Comparison of ENCODE assay signal across 27 mouse cellular contexts in genomic region chr11:94336551-94336950, GRCm38 (mm10). TPM values are rescaled to one million over a fixed set of nuclear protein-coding genes. Genes with fewer than 3 reads are reported as not detected.
DNase-seq lines count a peak whose midpoint lies in the region; ATAC-seq and TF ChIP-seq lines count a peak whose summit lies in the region.
"Had no signal": no experiment of that assay in that cellular context is flagged by ENCODE, and none has a peak within 500 bp of the region (broad histone marks: within the 10 kb centered on the region; RNA-seq: fewer than 3 reads in every experiment).

No protein-coding gene starts in this region.

- CTCF ChIA-PET in Patski (lab: Charles Lee): interaction anchor here (1.1 to 2.0 kb wide), 3 partner anchors 66 to 150 kb away, joined by 3 to 9 read pairs (median 8); partner anchors contain the start of gene Spata20

- no peaks in the 10 kb centered on the region for H3K27me3 ChIP-seq in lung, postnatal 0 days (replicated peaks; ENCODE audit: insufficient read depth, low read length)
- H3K27me3 ChIP-seq in Patski: no peaks in the 10 kb centered on the region
- H3K27me3 ChIP-seq: embryonic facial prominence, embryonic 13.5 days; embryonic facial prominence, embryonic 15.5 days; forebrain, embryonic 13.5 days; forebrain, embryonic 15.5 days had no signal

- no peak for ATAC-seq in lung, postnatal 0 days
- ATAC-seq in Patski: no peak
- ATAC-seq: forebrain, embryonic 13.5 days; forebrain, embryonic 15.5 days; forebrain, postnatal 0 days had no signal

- TF ChIP-seq CTCF in lung, postnatal 0 days (IDR thresholded peaks at IDR 0.05): peak; percentile 7; the same call in 1 of the 2 replicates
- peak; percentile 47 for TF ChIP-seq CTCF in Patski (IDR thresholded peaks at IDR 0.05)

- no peak for TF ChIP-seq EP300 in lung, postnatal 0 days (IDR thresholded peaks at IDR 0.05)

- POLR2A ChIA-PET in Patski (lab: Charles Lee): interaction anchor here (0.6 kb wide), 1 partner anchor 137 kb away, joined by 3 read pairs; no protein-coding TSS in a partner anchor

- H3K4me1 ChIP-seq in lung, postnatal 0 days (ENCODE audit: insufficient read depth, low read depth, low read length): no peaks in the 10 kb centered on the region
- H3K4me1 ChIP-seq: embryonic facial prominence, embryonic 15.5 days had no signal

- H3K4me2 ChIP-seq in lung, postnatal 0 days (replicated peaks; ENCODE audit: low read depth, low read length): no peak overlapping the region
- H3K4me2 ChIP-seq: embryonic facial prominence, embryonic 13.5 days; embryonic facial prominence, embryonic 15.5 days; forebrain, embryonic 13.5 days; forebrain, embryonic 15.5 days had no signal

- no peak overlapping the region for H3K9ac ChIP-seq in lung, postnatal 0 days (replicated peaks; ENCODE audit: low read depth)
- H3K9ac ChIP-seq: embryonic facial prominence, embryonic 13.5 days; embryonic facial prominence, embryonic 15.5 days; forebrain, embryonic 13.5 days; forebrain, embryonic 15.5 days; forebrain, postnatal 0 days had no signal

- H3K27ac ChIP-seq in lung, postnatal 0 days (ENCODE audit: low read length): no peak overlapping the region
- H3K27ac ChIP-seq: embryonic facial prominence, embryonic 13.5 days; embryonic facial prominence, embryonic 15.5 days; forebrain, embryonic 13.5 days; forebrain, embryonic 15.5 days had no signal

- peaks cover 19% of the 10 kb centered on the region; the same call in 1 of the 2 replicates for H3K36me3 ChIP-seq in lung, postnatal 0 days (ENCODE audit: insufficient read depth, low read length)

- in situ Hi-C loops in Patski (cut with MboI; ENCODE audit: low pct_unique_long_range_greater_than_20kb): loop anchor here (5.0 kb wide), 3 partner anchors 71 to 206 kb away; partner anchors contain the start of gene Spata20

- intact Hi-C loops in left cerebral cortex, postnatal 4 days (cut with DNase I): no loop called here

- no peaks in the 10 kb centered on the region for H3K9me3 ChIP-seq in lung, postnatal 0 days (ENCODE audit: low read length)
- H3K9me3 ChIP-seq: embryonic facial prominence, embryonic 13.5 days; embryonic facial prominence, embryonic 15.5 days; forebrain, embryonic 13.5 days; forebrain, embryonic 15.5 days had no signal

- H3K4me3 ChIP-seq in lung, postnatal 0 days (ENCODE audit: low read depth, low read length): no peak overlapping the region
- H3K4me3 ChIP-seq: embryonic facial prominence, embryonic 13.5 days; embryonic facial prominence, embryonic 15.5 days; forebrain, embryonic 13.5 days; forebrain, embryonic 15.5 days had no signal

- DNase-seq in lung, postnatal 0 days (ENCODE audit: low spot score): no peak
- no peak for DNase-seq in lung, adult 18-20 months
- DNase-seq in 3T3-L1 (ENCODE audit: low read depth, low spot score): peak; percentile 65
- DNase-seq in Patski (ENCODE audit: low read depth, low spot score): no peak
- DNase-seq in left cerebral cortex, postnatal 4 days: no peak
- DNase-seq in Muller cell, postnatal 12 days (ENCODE audit: inconsistent ontology term): no peak
- DNase-seq: adrenal gland, adult 2 months; adrenal gland, postnatal 10 days; adrenal gland, postnatal 25 days; cerebellum, adult 11 months; cerebellum, adult 18-20 months; cerebellum, adult 8-10 months; cerebellum, adult 9-11 months; cerebellum, postnatal 14 days; cerebellum, postnatal 36 days; embryo, embryonic 11 days; forebrain, postnatal 0 days had no signal

RNA-seq across cellular contexts. Expression of gene Ankrd40, which starts 8.8 kb away (rescaled TPM):
- polyA plus RNA-seq in lung, postnatal 0 days (2015; fragmentation: Nextera tagmentation; extraction: Ambion mirVana): 33.3 and 33.6 TPM in 2 replicates
- 102 TPM for polyA plus RNA-seq in Patski (2021)
- total RNA-seq in left cerebral cortex, postnatal 4 days (2021): 10 to 100 TPM; 52.1 to 58.1 TPM

RNA-seq across cellular contexts. Expression of gene Luc7l3, which starts 14.8 kb away (rescaled TPM):
- polyA plus RNA-seq in lung, postnatal 0 days (2015; fragmentation: Nextera tagmentation; extraction: Ambion mirVana): 79.4 and 84.0 TPM in 2 replicates
- polyA plus RNA-seq in Patski (2021): 96.3 TPM
- 100 to 1,000 TPM; 147 to 151 TPM for total RNA-seq in left cerebral cortex, postnatal 4 days (2021)

RNA-seq across cellular contexts. Expression of gene Gm21885, which starts 54.9 kb away (rescaled TPM):
- not detected in 2 replicates for polyA plus RNA-seq in lung, postnatal 0 days (2015; fragmentation: Nextera tagmentation; extraction: Ambion mirVana)
- not detected for polyA plus RNA-seq in Patski (2021)
- not detected for total RNA-seq in left cerebral cortex, postnatal 4 days (2021)
- total RNA-seq: adrenal gland, adult 2 months; adrenal gland, postnatal 10 days; adrenal gland, postnatal 25 days; adrenal gland, postnatal 4 days; common myeloid progenitor, adult 5-6 weeks; forebrain, postnatal 0 days; MEL had no signal
- polyA plus RNA-seq: adrenal gland, adult 2 months; brain, embryonic 14.5 days; C2C12; embryonic facial prominence, embryonic 11.5 days; embryonic facial prominence, embryonic 15.5 days; forebrain, embryonic 13.5 days; forebrain, postnatal 0 days had no signal

RNA-seq across cellular contexts. Expression of gene Abcc3, which starts 56.2 kb away (rescaled TPM):
- 8.7 and 10.4 TPM in 2 replicates for polyA plus RNA-seq in lung, postnatal 0 days (2015; fragmentation: Nextera tagmentation; extraction: Ambion mirVana)
- polyA plus RNA-seq in Patski (2021): 0.64 TPM
- total RNA-seq in left cerebral cortex, postnatal 4 days (2021): 1 to 10 TPM in 1 of 2 experiments, under 1 TPM in 1; 0.70 to 1.4 TPM
